Mouse (Mus musculus): Measurements from ENCODE around the gene Coro2b. TPM values are rescaled to one million over a fixed set of nuclear protein-coding genes. Genes with fewer than 3 reads are reported as not detected.
"Not testable (repeated sequence)": the region's sequence is repeated elsewhere in the genome, so short reads cannot be mapped to it uniquely, and the experiment has no call there.

The Coro2b gene
- polyA plus RNA-seq, 1 experiment from 2014 or later: 19.9 TPM

DNA sequence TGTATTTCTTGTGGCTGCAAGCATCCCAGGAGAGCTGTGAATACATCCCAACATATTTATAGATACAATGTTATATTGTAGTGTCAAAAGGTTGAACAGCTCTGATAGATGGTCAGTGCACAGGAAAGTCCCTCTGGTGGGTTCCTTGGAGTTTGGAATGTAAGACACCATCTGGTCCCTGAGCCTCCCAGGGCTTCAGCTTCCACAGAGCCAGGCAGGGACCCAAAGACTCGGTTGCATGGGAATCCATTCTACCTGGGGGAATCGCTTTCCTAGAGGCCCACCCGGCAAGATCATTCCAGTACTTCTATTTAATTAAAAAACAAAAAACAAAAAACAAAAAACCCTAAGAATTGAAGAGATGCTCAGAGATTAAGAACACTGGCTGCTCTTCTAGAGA, 78.4 kb downstream of the Coro2b start:
- no peak for ATAC-seq (ENCODE audit: low FRiP score, low TSS enrichment)
- no peak overlapping the region for H3K9ac ChIP-seq (replicated peaks; ENCODE audit: low read length)
- H3K27me3 ChIP-seq (ENCODE audit: insufficient read depth, low read length): no peaks in the 10 kb centered on the region
- H3K9me3 ChIP-seq (ENCODE audit: low read length): no peaks in the 10 kb centered on the region
- H3K36me3 ChIP-seq (ENCODE audit: insufficient read depth, low read length): no peaks in the 10 kb centered on the region
- WGBS: 51% methylated on average over 3 of the region's 3 CpGs
- H3K4me1 ChIP-seq (ENCODE audit: insufficient read depth, low read length): peaks cover 20% of the 10 kb centered on the region
- no peak overlapping the region for H3K4me2 ChIP-seq (replicated peaks; ENCODE audit: low read depth, low read length)
- no peak overlapping the region for H3K4me3 ChIP-seq (ENCODE audit: low read length)
- H3K27ac ChIP-seq (ENCODE audit: low read length): no peak overlapping the region

DNA sequence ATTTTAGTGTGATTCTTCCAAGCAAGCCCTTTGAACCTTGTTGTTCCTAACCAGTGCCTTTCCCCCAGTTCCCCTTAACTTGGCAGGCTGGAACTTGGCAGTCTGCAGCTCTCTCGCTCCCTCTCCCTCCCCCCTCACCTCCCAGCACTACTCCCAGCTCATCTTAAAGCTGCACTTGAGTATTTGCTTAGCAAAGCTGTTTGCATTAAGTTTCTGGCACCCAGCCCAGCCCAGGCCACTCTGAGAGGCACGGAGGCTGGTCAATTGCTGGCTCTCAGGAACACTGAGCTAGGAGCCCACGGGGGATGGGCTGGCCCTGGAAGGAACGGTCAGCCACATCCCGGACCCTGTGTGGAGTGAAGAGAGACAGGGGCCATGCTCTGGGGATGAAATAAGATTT, 80.8 kb downstream of the Coro2b start:
- 24% methylated on average over 5 of the region's 5 CpGs for WGBS
- Histone ChIP-seq H3K27me3 (ENCODE audit: insufficient read depth, low read length) (no peaks in the 10 kb centered on the region), H3K36me3 (ENCODE audit: insufficient read depth, low read length) (peaks cover 9% of the 10 kb centered on the region; the same call in 1 of the 2 replicates), H3K4me1 (ENCODE audit: insufficient read depth, low read length) (peaks cover 36% of the 10 kb centered on the region), H3K4me2 (replicated peaks; ENCODE audit: low read depth, low read length) (no peak overlapping the region), H3K9me3 (ENCODE audit: low read length) (no peaks in the 10 kb centered on the region), H3K9ac (replicated peaks; ENCODE audit: low read length) (no peak overlapping the region; the same call in 1 of the 2 replicates), H3K27ac (ENCODE audit: low read length) (peak overlapping the region; percentile 82), H3K4me3 (ENCODE audit: low read length) (no peak overlapping the region)
- ATAC-seq (ENCODE audit: low FRiP score, low TSS enrichment): peak; percentile 89

DNA sequence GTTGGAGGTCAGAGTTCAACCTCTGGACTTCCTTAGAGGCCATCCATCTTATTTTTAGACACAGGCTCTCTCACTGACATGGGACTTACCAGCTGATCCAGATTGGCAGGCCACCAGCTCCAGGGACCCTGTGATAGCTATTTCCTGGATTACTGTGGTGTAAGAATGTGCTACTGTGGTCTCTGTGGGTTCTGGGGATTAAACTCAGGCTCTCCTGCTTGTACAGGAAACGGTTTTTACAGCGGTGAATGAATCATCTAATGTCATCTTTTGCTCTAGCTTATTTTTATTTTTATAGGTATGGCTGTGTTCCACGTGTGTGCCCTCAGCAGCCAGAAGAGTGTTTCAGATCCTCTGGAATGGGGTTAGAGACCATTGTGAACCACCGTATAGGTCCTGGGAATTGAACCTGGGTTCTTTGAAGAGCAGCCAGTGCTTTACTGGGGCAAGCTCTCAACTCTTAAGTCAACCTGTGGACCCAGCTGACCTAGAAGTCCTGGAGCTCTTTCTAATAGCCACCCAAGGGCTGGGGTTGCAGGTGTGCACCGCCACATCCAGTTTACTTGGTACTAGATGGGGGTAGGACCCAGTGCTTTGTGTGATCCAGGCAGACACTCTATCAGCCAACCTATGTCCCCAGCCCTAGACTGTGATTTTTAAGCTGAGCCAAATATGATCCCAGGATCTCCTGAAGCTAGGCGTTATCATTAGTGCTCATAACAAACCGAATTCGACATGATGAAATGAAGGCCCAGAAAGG, 81.5 kb downstream of the Coro2b start:
- Histone ChIP-seq H3K36me3 (ENCODE audit: insufficient read depth, low read length) (peaks cover 9% of the 10 kb centered on the region; the same call in 1 of the 2 replicates), H3K9me3 (ENCODE audit: low read length) (no peaks in the 10 kb centered on the region), H3K9ac (replicated peaks; ENCODE audit: low read length) (no peak overlapping the region; the same call in 1 of the 2 replicates), H3K27me3 (ENCODE audit: insufficient read depth, low read length) (no peaks in the 10 kb centered on the region), H3K4me3 (ENCODE audit: low read length) (no peak overlapping the region), H3K4me1 (ENCODE audit: insufficient read depth, low read length) (peaks cover 38% of the 10 kb centered on the region), H3K4me2 (replicated peaks; ENCODE audit: low read depth, low read length) (no peak overlapping the region), H3K27ac (ENCODE audit: low read length) (peak overlapping the region; percentile 82)
- WGBS: 65% methylated on average over 8 of the region's 8 CpGs
- no peak for ATAC-seq (ENCODE audit: low FRiP score, low TSS enrichment)

DNA sequence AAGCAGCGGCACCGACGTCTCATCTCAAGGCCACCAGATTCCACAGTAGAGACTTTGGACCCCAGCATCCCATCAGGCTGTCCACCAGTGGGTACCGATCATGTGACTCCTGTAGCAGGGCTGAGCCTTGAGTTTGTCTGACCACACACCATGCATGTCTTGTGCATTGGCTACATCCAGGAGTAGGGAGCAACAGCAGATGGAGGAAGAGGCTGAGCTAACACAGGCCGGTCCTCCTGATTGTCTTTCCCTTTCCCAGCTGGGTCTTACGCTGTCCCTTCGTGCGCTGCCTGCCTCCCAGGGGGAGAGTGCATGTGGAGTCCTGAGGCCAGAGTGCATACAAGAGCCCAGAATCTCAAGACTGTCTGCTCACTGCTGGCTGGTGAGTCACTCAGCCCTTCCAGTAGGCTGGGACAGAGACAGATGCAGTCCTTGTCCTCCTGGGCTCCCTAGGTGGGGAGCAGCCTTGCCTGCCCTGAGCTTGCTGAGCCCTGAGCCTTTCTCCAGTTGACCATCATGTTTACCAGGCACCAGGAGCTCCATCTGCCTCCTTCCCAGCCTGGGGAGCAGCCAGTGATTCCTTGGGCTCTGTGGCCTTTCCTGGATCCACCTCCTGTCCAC, 84.4 kb downstream of the Coro2b start:
- Histone ChIP-seq H3K9me3 (ENCODE audit: low read length) (no peaks in the 10 kb centered on the region), H3K4me2 (replicated peaks; ENCODE audit: low read depth, low read length) (no peak overlapping the region), H3K27me3 (ENCODE audit: insufficient read depth, low read length) (no peaks in the 10 kb centered on the region), H3K27ac (ENCODE audit: low read length) (no peak overlapping the region), H3K36me3 (ENCODE audit: insufficient read depth, low read length) (peaks cover 9% of the 10 kb centered on the region; the same call in 1 of the 2 replicates), H3K9ac (replicated peaks; ENCODE audit: low read length) (no peak overlapping the region), H3K4me1 (ENCODE audit: insufficient read depth, low read length) (peaks cover 38% of the 10 kb centered on the region), H3K4me3 (ENCODE audit: low read length) (no peak overlapping the region)
- no peak for ATAC-seq (ENCODE audit: low FRiP score, low TSS enrichment)
- WGBS: 94% methylated on average over 8 of the region's 8 CpGs

DNA sequence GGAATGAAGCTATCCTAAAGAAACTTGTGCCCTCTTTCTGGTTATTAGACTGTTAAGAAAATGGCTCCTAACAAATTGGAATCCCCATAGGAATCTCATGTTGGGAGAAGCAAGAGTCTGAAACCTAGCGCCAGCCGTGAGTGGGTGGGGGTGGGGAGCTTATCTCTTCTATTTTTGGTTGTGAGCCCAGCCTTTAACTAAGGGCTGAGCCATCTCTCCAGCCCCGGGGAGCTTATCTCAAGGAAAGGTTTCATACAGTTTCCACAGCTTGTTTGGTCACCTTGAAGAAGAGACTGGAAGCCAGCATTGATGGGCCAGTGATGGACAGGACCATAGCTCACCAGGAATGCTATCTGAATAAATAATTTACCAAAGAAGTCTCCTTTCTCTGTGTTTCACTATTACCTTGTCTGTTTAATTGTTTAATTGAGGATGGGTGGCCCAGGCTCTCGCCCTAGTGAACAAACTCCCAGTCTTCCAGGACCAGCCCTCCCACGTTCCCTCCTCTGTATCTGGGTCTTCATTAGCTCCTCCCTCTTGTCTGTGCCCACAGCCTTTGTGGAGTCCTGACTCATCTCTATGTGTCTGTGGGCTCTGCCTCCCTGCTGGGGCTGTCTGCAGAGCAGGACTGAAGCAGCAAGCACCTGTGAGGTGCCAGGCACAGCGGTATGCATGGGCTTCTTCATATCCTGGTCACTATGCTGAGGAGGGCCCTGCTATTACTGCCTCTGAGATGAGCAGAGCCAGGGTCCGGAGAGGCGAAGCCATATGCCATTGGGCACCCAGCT, 85.1 kb downstream of the Coro2b start:
- ATAC-seq (ENCODE audit: low FRiP score, low TSS enrichment): 0 out of 2 replicates have a peak, but pooled peaks have one; percentile 23
- Histone ChIP-seq H3K27me3 (ENCODE audit: insufficient read depth, low read length) (no peaks in the 10 kb centered on the region), H3K9ac (replicated peaks; ENCODE audit: low read length) (no peak overlapping the region), H3K4me1 (ENCODE audit: insufficient read depth, low read length) (peaks cover 38% of the 10 kb centered on the region), H3K4me2 (replicated peaks; ENCODE audit: low read depth, low read length) (no peak overlapping the region), H3K27ac (ENCODE audit: low read length) (no peak overlapping the region), H3K4me3 (ENCODE audit: low read length) (no peak overlapping the region), H3K36me3 (ENCODE audit: insufficient read depth, low read length) (peaks cover 9% of the 10 kb centered on the region; the same call in 1 of the 2 replicates), H3K9me3 (ENCODE audit: low read length) (no peaks in the 10 kb centered on the region)
- 74% methylated on average over 8 of the region's 8 CpGs for WGBS

DNA sequence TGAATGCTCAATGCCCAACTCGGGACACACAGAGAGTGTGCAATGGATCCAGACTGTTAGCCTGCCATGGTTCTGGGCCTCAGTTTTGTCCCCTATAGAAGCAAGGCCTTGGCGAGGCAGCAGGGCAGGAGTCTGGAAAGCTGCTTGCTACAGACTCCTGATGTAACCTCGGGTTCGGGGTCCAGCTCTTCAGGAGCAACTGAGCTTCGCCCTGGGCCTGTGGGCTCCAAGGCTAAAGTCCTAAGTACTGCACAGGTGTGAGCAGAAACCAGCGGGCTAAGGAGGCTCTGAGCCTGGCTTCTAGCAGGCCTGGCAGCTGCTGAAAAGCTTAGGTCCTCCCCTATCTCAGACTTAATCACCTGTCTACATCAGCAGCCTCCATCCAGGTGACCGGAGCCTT, 86.0 kb downstream of the Coro2b start:
- 77% methylated on average over 7 of the region's 7 CpGs for WGBS
- H3K4me3 ChIP-seq (ENCODE audit: low read length): no peak overlapping the region

DNA sequence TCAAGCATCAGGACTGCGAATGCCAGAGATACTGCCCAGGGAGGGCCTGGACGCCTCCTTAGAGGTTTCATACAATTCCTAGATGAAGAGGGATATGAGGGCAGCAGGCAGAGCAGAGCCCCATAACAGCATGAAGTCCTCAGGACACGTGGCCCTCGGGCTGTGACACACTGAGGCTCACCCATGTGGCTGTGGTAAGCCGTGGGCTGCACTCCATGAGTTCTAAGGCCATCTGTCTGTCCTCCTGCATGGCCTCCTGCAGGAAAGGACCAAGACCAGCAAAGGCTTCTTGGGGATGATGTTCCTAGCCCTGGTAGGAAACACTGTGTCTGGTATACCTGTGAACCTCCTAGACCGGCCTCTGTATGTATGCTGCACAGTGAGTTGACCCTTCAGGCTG, 86.5 kb downstream of the Coro2b start:
- Histone ChIP-seq H3K4me2 (replicated peaks; ENCODE audit: low read depth, low read length) (no peak overlapping the region), H3K9me3 (ENCODE audit: low read length) (no peaks in the 10 kb centered on the region), H3K4me1 (ENCODE audit: insufficient read depth, low read length) (peaks cover 29% of the 10 kb centered on the region), H3K36me3 (ENCODE audit: insufficient read depth, low read length) (peaks cover 9% of the 10 kb centered on the region; the same call in 1 of the 2 replicates), H3K4me3 (ENCODE audit: low read length) (no peak overlapping the region), H3K27me3 (ENCODE audit: insufficient read depth, low read length) (no peaks in the 10 kb centered on the region), H3K27ac (ENCODE audit: low read length) (no peak overlapping the region), H3K9ac (replicated peaks; ENCODE audit: low read length) (no peak overlapping the region)
- no peak for ATAC-seq (ENCODE audit: low FRiP score, low TSS enrichment)
- 86% methylated on average over 6 of the region's 6 CpGs for WGBS

More for the DNA sequence above, 86.0 kb downstream of the Coro2b start:
- H3K27me3 ChIP-seq (ENCODE audit: insufficient read depth, low read length): no peaks in the 10 kb centered on the region
- no peak overlapping the region for H3K4me2 ChIP-seq (replicated peaks; ENCODE audit: low read depth, low read length)
- peaks cover 34% of the 10 kb centered on the region for H3K4me1 ChIP-seq (ENCODE audit: insufficient read depth, low read length)
- H3K9me3 ChIP-seq (ENCODE audit: low read length): no peaks in the 10 kb centered on the region
- no peak overlapping the region for H3K27ac ChIP-seq (ENCODE audit: low read length)
- H3K36me3 ChIP-seq (ENCODE audit: insufficient read depth, low read length): peaks cover 9% of the 10 kb centered on the region; the same call in 1 of the 2 replicates
- 0 out of 2 replicates have a peak, but pooled peaks have one; percentile 39 for ATAC-seq (ENCODE audit: low FRiP score, low TSS enrichment)
- no peak overlapping the region for H3K9ac ChIP-seq (replicated peaks; ENCODE audit: low read length)

DNA sequence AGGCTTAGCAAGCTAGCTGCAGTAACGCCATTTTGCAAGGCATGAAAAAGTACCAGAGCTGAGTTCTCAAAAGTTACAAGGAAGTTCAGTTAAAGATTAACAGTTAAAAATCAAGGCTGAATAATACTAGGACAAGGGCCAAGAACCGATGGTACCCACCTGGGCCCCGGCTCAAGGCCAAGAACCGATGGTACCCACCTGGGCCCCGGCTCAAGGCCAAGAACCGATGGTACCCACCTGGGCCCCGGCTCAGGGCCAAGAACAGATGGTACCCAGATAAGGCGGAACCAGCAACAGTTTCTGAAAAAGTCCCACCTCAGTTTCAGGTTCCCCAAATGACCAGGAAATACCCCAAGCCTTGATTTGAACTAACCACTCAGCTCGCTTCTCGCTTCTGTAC, 89.5 kb downstream of the Coro2b start:
- peaks cover 15% of the 10 kb centered on the region for H3K4me1 ChIP-seq (ENCODE audit: insufficient read depth, low read length)
- not testable (repeated sequence) for H3K9ac ChIP-seq (replicated peaks; ENCODE audit: low read length); H3K4me3 ChIP-seq (ENCODE audit: low read length); H3K36me3 ChIP-seq (ENCODE audit: insufficient read depth, low read length); H3K9me3 ChIP-seq (ENCODE audit: low read length); H3K4me2 ChIP-seq (replicated peaks; ENCODE audit: low read depth, low read length); H3K27me3 ChIP-seq (ENCODE audit: insufficient read depth, low read length); ATAC-seq (ENCODE audit: low FRiP score, low TSS enrichment); H3K27ac ChIP-seq (ENCODE audit: low read length)
- 100% methylated on average over 3 of the region's 10 CpGs for WGBS

DNA sequence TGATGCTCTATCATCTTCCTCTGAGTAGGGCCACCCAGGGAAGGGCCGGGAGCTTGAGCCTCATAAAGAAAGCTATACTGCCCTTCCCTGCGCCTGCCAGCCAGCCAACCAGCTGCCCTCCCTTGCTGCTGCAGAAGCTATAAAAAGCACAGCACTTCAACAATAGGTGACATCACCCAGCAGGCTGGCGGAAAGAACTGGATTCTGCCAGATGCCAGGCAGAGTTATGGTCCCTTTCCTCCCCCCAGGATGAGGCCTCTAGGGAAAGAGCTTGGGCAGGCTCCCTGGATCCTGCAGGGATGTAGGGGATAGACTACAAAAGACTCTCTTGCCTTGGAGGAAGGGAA, 98.1 kb downstream of the Coro2b start:
- no peaks in the 10 kb centered on the region for H3K9me3 ChIP-seq (ENCODE audit: low read length)
- WGBS: 26% methylated on average over 3 of the region's 3 CpGs

More for the DNA sequence above, 98.1 kb downstream of the Coro2b start:
- Histone ChIP-seq H3K36me3 (ENCODE audit: insufficient read depth, low read length) (no peaks in the 10 kb centered on the region), H3K27me3 (ENCODE audit: insufficient read depth, low read length) (no peaks in the 10 kb centered on the region), H3K4me3 (ENCODE audit: low read length) (no peak overlapping the region), H3K4me1 (ENCODE audit: insufficient read depth, low read length) (peaks cover 17% of the 10 kb centered on the region), H3K27ac (ENCODE audit: low read length) (peak overlapping the region; percentile 69), H3K9ac (replicated peaks; ENCODE audit: low read length) (no peak overlapping the region), H3K4me2 (replicated peaks; ENCODE audit: low read depth, low read length) (no peak overlapping the region)
- ATAC-seq (ENCODE audit: low FRiP score, low TSS enrichment): peak; percentile 59
